Comparison of ENCODE assay signal across 22 mouse cellular contexts in genomic region chr15:27609554-27609953, GRCm38 (mm10). TPM values are rescaled to one million over a fixed set of nuclear protein-coding genes. Genes with fewer than 3 reads are reported as not detected.
A peak's percentile ranks its signal among the peaks of the same experiment; 100 is the strongest.
DNase-seq lines count a peak whose midpoint lies in the region; ATAC-seq and TF ChIP-seq lines count a peak whose summit lies in the region.
"Had no signal": no experiment of that assay in that cellular context is flagged by ENCODE, and none has a peak within 500 bp of the region (broad histone marks: within the 10 kb centered on the region; RNA-seq: fewer than 3 reads in every experiment).

No protein-coding gene starts in this region.

- H3K79me2 ChIP-seq in C2C12 (ENCODE audit: control insufficient read depth, insufficient read depth) (peaks cover 26% of the 10 kb centered on the region), MEL (ENCODE audit: control insufficient read depth, insufficient read depth, low read length, poor library complexity) (0 out of 2 replicates have a peak, but pooled peaks cover 2% of the 10 kb centered on the region)

- no peak overlapping the region for H3K4me2 ChIP-seq in hindbrain, embryonic 13.5 days
- H3K4me2 ChIP-seq: heart, embryonic 11.5 days; hindbrain, embryonic 12.5 days; intestine, embryonic 15.5 days had no signal

- H3K9me3 ChIP-seq in MEL (replicated peaks; ENCODE audit: insufficient read depth, low read length): no peaks in the 10 kb centered on the region
- no peaks in the 10 kb centered on the region for H3K9me3 ChIP-seq in hindbrain, embryonic 13.5 days
- H3K9me3 ChIP-seq: forebrain, embryonic 10.5 days; hindbrain, embryonic 12.5 days; intestine, embryonic 15.5 days had no signal

- TF ChIP-seq CTCF in C2C12 (IDR thresholded peaks at IDR 0.05; ENCODE audit: control insufficient read depth, insufficient read depth, insufficient read length) (no peak), MEL (IDR thresholded peaks at IDR 0.05 in 2 of 3, conservative IDR thresholded peaks at IDR 0.05 in 1 of 3; ENCODE audit: control insufficient read depth in 1 of 3, insufficient read depth in 1 of 3, low read depth in 2 of 3, low read length in 3 of 3, poor library complexity in 1 of 3, severe bottlenecking in 1 of 3) (no peak)

- no peak overlapping the region for H3K4me3 ChIP-seq in C2C12 (ENCODE audit: insufficient read depth, poor library complexity, severe bottlenecking)
- no peak overlapping the region for H3K4me3 ChIP-seq in MEL (ENCODE audit: control insufficient read depth in 1 of 2, insufficient read depth in 1 of 2, low read depth in 2 of 2, low read length in 2 of 2)
- no peak overlapping the region for H3K4me3 ChIP-seq in hindbrain, embryonic 13.5 days
- H3K4me3 ChIP-seq: forebrain, embryonic 10.5 days; hindbrain, embryonic 12.5 days; intestine, embryonic 15.5 days had no signal

- WGBS in hindbrain, embryonic 13.5 days: 74% methylated on average over 4 of the region's 4 CpGs

- 0 out of 2 replicates have a peak, but pooled peaks have one; percentile 10 for ATAC-seq in granulocyte monocyte progenitor cell, adult 5-6 weeks (replicated peaks; ENCODE audit: poor library complexity, severe bottlenecking)
- ATAC-seq in hindbrain, embryonic 13.5 days (ENCODE audit: low FRiP score): no peak
- ATAC-seq: forebrain, embryonic 14.5 days; forebrain, postnatal 0 days; hindbrain, embryonic 16.5 days; intestine, embryonic 15.5 days; Patski had no signal

- DNase-seq in MEL (ENCODE audit: low read depth, low spot score): peak; percentile 49
- no peak for DNase-seq in frontal cortex, adult 2 months (ENCODE audit: extremely low spot score in 1 of 2, low spot score in 1 of 2)
- DNase-seq in adrenal gland, adult 2 months: no peak
- DNase-seq: adrenal gland, postnatal 14 days; cerebellum, adult 11 months; cerebellum, adult 2 months; cerebellum, postnatal 10 days; cerebellum, postnatal 36 days; forebrain, postnatal 0 days; gastrocnemius, postnatal 25 days; kidney, adult 11 months had no signal

- H3ac ChIP-seq in C2C12 (ENCODE audit: control insufficient read depth, insufficient read length, low read depth): no peak overlapping the region

- no peak for TF ChIP-seq RAD21 in MEL (IDR thresholded peaks at IDR 0.05; ENCODE audit: low read depth, low read length)

- H3K36me3 ChIP-seq in C2C12 (ENCODE audit: control insufficient read depth, insufficient read depth) (peaks cover 90% of the 10 kb centered on the region), MEL (ENCODE audit: control insufficient read depth in 1 of 2, insufficient read depth in 2 of 2, low read length in 2 of 2) (peaks cover 4 to 30% of the 10 kb centered on the region in 2 experiments)
- peaks cover 45% of the 10 kb centered on the region for H3K36me3 ChIP-seq in hindbrain, embryonic 13.5 days

- H3K27ac ChIP-seq in MEL (ENCODE audit: control insufficient read depth, low read depth, low read length): no peak overlapping the region
- no peak overlapping the region for H3K27ac ChIP-seq in hindbrain, embryonic 13.5 days
- H3K27ac ChIP-seq: forebrain, embryonic 10.5 days; hindbrain, embryonic 12.5 days; intestine, embryonic 15.5 days had no signal

- 0 out of 4 replicates have a peak, but pooled peaks of 1 of the 2 experiments have one; percentile 10 for TF ChIP-seq EP300 in MEL (IDR thresholded peaks at IDR 0.05; ENCODE audit: low read depth in 1 of 2, low read length in 2 of 2)

- TF ChIP-seq POLR2A in MEL (IDR thresholded peaks at IDR 0.05; ENCODE audit: control insufficient read depth in 1 of 2, insufficient read depth in 1 of 2, low read depth in 1 of 2, low read length in 2 of 2, poor library complexity in 1 of 2): no peak

- H3K27me3 ChIP-seq in C2C12 (ENCODE audit: control insufficient read depth, insufficient read depth, insufficient read length) (no peaks in the 10 kb centered on the region), MEL (ENCODE audit: control insufficient read depth in 1 of 2, insufficient read depth in 2 of 2, low read length in 2 of 2) (no peaks in the 10 kb centered on the region)
- H3K27me3 ChIP-seq in hindbrain, embryonic 13.5 days: no peaks in the 10 kb centered on the region
- H3K27me3 ChIP-seq: CH12.LX; hindbrain, embryonic 12.5 days; intestine, embryonic 15.5 days; Patski had no signal

- H3K4me1 ChIP-seq in MEL (ENCODE audit: control insufficient read depth in 1 of 2, insufficient read depth in 2 of 2, low read length in 2 of 2): no peaks in the 10 kb centered on the region
- peaks cover 3% of the 10 kb centered on the region; the same call in 1 of the 2 replicates for H3K4me1 ChIP-seq in hindbrain, embryonic 13.5 days (replicated peaks)
- H3K4me1 ChIP-seq: forebrain, embryonic 10.5 days had no signal

- no peaks in the 10 kb centered on the region for H3K79me3 ChIP-seq in C2C12 (ENCODE audit: low read depth)

- no peak overlapping the region for H3K9ac ChIP-seq in MEL (ENCODE audit: control insufficient read depth, low read depth, low read length, poor library complexity, severe bottlenecking)
- H3K9ac ChIP-seq in hindbrain, embryonic 13.5 days: no peak overlapping the region
- H3K9ac ChIP-seq: forebrain, postnatal 0 days; hindbrain, embryonic 12.5 days; intestine, embryonic 15.5 days had no signal

TF ChIP-seq in C2C12, 6 proteins besides CTCF, POLR2A, EP300 and RAD21:
- peak; percentile 1 for TF ChIP-seq MYOD1 (IDR thresholded peaks at IDR 0.05; ENCODE audit: control insufficient read depth, insufficient read length, low read depth)
- no peak for TF ChIP-seq MAX (IDR thresholded peaks at IDR 0.05)

TF ChIP-seq in MEL, 35 proteins besides CTCF, POLR2A, EP300 and RAD21:
- no peak for TF ChIP-seq USF2 (IDR thresholded peaks at IDR 0.05; ENCODE audit: borderline replicate concordance in 1 of 2, insufficient read depth in 1 of 2, low read depth in 1 of 2, low read length in 2 of 2)
- no peak for TF ChIP-seq MAX (IDR thresholded peaks at IDR 0.05; ENCODE audit: low read length)
- no peak for TF ChIP-seq MAFK (IDR thresholded peaks at IDR 0.05; ENCODE audit: borderline replicate concordance, low read depth, low read length)
- no peak for TF ChIP-seq ETS1 (IDR thresholded peaks at IDR 0.05; ENCODE audit: low read depth, low read length)
- no peak for TF ChIP-seq POLR2AphosphoS2 (IDR thresholded peaks at IDR 0.05; ENCODE audit: low read length)
- TF ChIP-seq SIN3A (IDR thresholded peaks at IDR 0.05; ENCODE audit: low read length): no peak
- no peak; the same call in 1 of the 2 replicates for TF ChIP-seq MXI1 (IDR thresholded peaks at IDR 0.05; ENCODE audit: low read depth, low read length)
- TF ChIP-seq KAT2A (conservative IDR thresholded peaks at IDR 0.05; ENCODE audit: low read depth, low read length): no peak
- TF ChIP-seq TCF12 (IDR thresholded peaks at IDR 0.05; ENCODE audit: low read depth, low read length): no peak
- no peak for TF ChIP-seq TBP (IDR thresholded peaks at IDR 0.05; ENCODE audit: low read depth, low read length)
- TF ChIP-seq HCFC1 (IDR thresholded peaks at IDR 0.05; ENCODE audit: low read depth, low read length): no peak
- TF ChIP-seq MEF2A (IDR thresholded peaks at IDR 0.05; ENCODE audit: extremely low read depth, insufficient replicate concordance, low read depth, low read length, poor library complexity, severe bottlenecking): no peak
- no peak for TF ChIP-seq GABPA (IDR thresholded peaks at IDR 0.05; ENCODE audit: low read depth, low read length)
- no peak for TF ChIP-seq ZMIZ1 (IDR thresholded peaks at IDR 0.05; ENCODE audit: low read depth, low read length)
- TF ChIP-seq ELF1 (IDR thresholded peaks at IDR 0.05; ENCODE audit: low read depth, low read length): no peak

RNA-seq across cellular contexts. Expression of gene Otulin, which starts 20.9 kb away (rescaled TPM):
- polyA plus RNA-seq in C2C12 (2012; fragmentation: generic; extraction: Trizol) (48.8 TPM), MEL (2012; ENCODE audit: insufficient read depth in 1 of 2, insufficient read length in 2 of 2, low read depth in 1 of 2, low replicate concordance in 2 of 2, missing spikeins in 1 of 2) (10 to 100 TPM in 1 of 2 experiments, not detected in 1; 70.6 TPM)
- 64.2 and 65.5 TPM in 2 replicates for total RNA-seq in MEL (2012; rRNA removed)
- total RNA-seq in granulocyte monocyte progenitor cell, adult 5-6 weeks (2014; fragmentation: Nextera tagmentation): 55.0 and 74.2 TPM in 2 replicates
- 41.3 and 50.3 TPM in 2 replicates for total RNA-seq in granulocyte monocyte progenitor cell, adult 5-6 weeks (2017)
- 23.1 and 24.1 TPM in 2 replicates for polyA plus RNA-seq in hindbrain, embryonic 13.5 days (2015; fragmentation: Nextera tagmentation; extraction: Ambion mirVana)
- polyA plus RNA-seq in frontal cortex, adult 2 months (2012; rRNA removed): 23.6 and 25.4 TPM in 2 replicates
- total RNA-seq in adrenal gland, adult 2 months (2021): 10 to 100 TPM; 34.7 to 38.7 TPM
- polyA plus RNA-seq in adrenal gland, adult 2 months (2012; rRNA removed): 19.4 and 31.2 TPM in 2 replicates
